Mouse (Mus musculus): ENCODE data around the gene Amdhd1.
A peak's percentile ranks its signal among the peaks of the same experiment; 100 is the strongest.

Amdhd1 gene

GRCm38 (mm10) chr10:93540431-93541210 lies 788 bp upstream of the Amdhd1 start, which contains the start of gene Ccdc38:
Gene Ccdc38, plus strand, starts transcription at chr10:93540632.
- DNase-seq (ENCODE audit: low read depth, low spot score), result no peak

DNA sequence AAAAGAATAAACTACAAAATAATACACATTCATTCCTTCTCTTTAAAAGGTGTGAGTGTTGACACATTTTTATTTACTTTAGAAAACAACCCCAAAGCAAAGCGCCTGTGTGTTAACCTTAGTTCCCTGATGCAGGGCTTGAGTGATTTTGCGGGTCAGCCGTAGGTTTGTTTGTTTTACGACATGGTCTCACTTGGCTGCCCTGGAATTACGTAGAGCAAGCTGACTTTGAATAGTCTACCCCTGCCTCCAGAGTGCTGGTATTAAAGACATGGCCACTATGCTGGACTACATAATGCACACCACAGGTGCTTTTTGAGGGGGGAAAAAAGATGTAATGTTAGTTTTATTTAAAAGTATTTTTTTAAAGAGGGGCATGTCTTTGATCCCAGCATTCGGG lies 1.0 kb downstream of the Amdhd1 start:
- DNase-seq (ENCODE audit: low read depth, low spot score), result no peak

- no peak for DNase-seq (ENCODE audit: low read depth, low spot score)
Observed at GRCm38 (mm10) chr10:93538287-93538686, 1.5 kb downstream of the Amdhd1 start.

DNA sequence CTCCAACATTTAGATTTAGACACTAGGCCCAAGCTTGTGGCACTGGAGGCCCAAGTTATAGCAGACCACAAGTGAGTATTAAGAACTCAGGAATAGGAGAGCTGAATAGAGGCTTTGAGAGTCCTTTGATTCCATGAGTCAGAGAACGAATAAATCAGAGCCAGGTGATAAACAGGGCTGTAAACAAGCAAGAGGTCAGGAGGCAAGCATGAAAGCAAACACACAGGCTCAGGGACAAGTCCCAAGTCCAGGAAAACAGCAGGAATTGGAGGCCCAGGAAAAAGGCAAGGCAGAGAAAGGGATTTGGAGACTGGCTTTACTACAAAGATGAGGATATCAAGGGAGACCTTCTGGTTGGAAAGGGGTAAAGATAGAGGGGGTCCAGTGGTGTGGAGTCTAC lies 14.5 kb downstream of the Amdhd1 start:
- no peak for DNase-seq (ENCODE audit: low read depth, low spot score)

DNA sequence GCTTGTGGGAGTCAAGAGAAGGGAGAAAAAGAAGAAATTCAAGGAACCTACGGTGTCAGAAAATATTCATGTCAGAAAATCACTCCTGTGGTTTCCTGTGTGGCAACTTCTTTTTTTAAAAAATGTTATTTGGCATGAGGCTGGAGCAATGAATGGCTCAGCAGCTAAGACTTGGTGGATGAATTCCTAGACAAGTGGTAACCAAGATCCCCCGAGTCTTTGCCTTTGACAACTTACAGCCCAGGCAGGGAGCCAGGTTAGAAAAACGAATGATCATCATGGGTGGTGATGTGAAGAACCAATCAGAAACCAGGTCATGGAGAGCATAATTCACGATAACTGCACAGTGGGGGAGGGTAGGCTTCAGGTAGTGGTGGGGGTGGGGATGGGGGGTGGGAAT lies 18.8 kb downstream of the Amdhd1 start:
- no peak for DNase-seq (ENCODE audit: low read depth, low spot score)

GRCm38 (mm10) chr10:93519756-93520155 lies 20.1 kb downstream of the Amdhd1 start:
- DNase-seq (ENCODE audit: low read depth, low spot score), result no peak

GRCm38 (mm10) chr10:93519159-93519558 lies 20.7 kb downstream of the Amdhd1 start:
- no peak for DNase-seq (ENCODE audit: low read depth, low spot score)

DNA sequence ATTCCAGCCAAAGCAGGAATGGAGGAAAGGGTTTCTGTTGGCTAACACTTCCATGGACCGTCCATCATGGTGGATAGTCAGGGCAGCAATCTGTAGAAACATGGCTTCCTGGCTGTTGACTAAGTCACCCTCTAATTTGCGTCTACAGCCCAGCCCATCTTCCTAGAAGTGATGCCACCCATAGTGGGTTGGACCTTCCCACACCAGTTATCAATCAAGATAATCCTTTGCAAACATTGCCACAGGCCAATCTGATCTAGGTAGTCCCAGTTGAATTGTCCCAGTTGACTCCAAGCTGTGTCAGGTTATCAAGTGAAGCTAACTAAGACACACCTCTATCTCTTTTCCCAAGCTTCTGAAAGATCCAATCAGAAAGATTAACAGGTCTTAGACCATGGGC lies 21.2 kb downstream of the Amdhd1 start:
- DNase-seq (ENCODE audit: low read depth, low spot score), result no peak

- no peak for DNase-seq (ENCODE audit: low read depth, low spot score)
Observed at GRCm38 (mm10) chr10:93518186-93518585, 21.6 kb downstream of the Amdhd1 start.

- DNase-seq (ENCODE audit: low read depth, low spot score), result no peak
Observed at GRCm38 (mm10) chr10:93517754-93518153, 22.1 kb downstream of the Amdhd1 start.

DNA sequence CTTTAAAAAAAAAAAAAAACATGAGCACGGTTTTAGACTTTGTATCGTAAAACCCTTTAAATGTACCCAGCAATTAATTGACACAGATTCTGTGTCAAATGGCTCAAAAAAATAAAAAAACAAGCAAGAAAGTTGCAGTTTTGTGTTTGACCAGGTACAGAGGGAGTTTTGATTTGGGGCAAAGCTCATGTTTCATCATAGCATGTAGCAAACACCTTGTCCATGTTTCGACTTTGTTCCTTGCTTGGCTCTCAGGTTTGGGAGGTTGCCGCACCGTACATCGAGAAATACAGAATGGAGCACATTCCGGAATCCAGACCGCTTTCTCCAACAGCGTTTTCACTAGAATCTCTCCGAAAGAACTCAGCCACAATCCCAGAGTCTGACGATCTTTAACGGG lies 23.9 kb downstream of the Amdhd1 start:
- DNase-seq (ENCODE audit: low read depth, low spot score), result no peak

DNA sequence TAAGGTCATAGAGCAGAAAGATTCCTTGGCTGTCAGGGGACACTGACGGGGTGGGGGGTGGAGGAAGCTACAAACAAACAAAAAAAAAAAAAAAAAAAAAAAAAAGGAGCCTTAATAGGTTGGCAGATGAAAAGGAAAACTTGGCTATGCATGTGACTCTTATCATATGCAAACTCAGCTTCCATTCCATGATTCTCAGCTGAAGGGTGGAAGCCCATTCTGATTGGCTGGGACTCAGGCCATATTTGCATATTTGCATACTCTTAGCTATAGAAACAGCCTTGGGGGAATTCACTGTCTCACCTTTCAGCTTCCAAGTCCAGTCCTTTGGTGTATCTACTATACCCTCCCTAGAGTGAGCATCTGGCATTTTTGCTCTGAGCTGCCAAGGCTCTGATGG lies 24.4 kb downstream of the Amdhd1 start:
- no peak for DNase-seq (ENCODE audit: low read depth, low spot score)

DNA sequence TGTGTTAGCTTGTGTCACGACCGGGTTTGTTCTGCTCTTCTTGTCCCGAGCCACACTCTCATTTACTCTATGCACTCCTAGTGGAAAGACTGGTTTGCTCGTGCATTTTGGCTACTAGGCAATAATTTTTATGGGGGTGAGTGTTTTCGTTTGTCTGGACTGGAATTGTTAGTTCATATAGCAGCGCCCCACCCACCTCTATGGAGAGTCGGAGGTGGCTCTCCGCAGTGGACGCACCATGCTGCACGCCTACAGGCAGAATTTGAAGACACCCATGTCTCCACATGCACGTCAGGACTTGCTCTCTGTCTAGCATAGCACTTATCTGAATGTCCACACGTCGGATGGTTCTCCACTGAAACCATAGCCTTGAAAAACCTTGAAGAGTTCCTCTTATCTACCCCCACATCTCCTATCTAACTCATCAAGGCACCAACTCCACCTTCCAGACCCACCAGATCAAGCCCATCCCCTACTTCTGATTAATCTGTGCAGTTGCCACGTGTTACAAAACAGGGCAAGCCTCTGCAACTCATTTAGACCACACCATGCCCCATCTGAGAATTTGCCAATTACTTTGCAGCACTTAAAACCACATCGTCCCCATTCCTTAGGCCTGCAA lies 30.2 kb downstream of the Amdhd1 start:
- DNase-seq (ENCODE audit: low read depth, low spot score), result no peak

- DNase-seq (ENCODE audit: low read depth, low spot score), result no peak
Observed at GRCm38 (mm10) chr10:93508383-93508970, 31.4 kb downstream of the Amdhd1 start.

- DNase-seq (ENCODE audit: low read depth, low spot score), result no peak
Observed at GRCm38 (mm10) chr10:93501346-93501745, 38.5 kb downstream of the Amdhd1 start.

GRCm38 (mm10) chr10:93500864-93501263 lies 39.0 kb downstream of the Amdhd1 start:
- no peak for DNase-seq (ENCODE audit: low read depth, low spot score)

- no peak for DNase-seq (ENCODE audit: low read depth, low spot score)
Observed at GRCm38 (mm10) chr10:93490451-93490850, 49.4 kb downstream of the Amdhd1 start.

DNA sequence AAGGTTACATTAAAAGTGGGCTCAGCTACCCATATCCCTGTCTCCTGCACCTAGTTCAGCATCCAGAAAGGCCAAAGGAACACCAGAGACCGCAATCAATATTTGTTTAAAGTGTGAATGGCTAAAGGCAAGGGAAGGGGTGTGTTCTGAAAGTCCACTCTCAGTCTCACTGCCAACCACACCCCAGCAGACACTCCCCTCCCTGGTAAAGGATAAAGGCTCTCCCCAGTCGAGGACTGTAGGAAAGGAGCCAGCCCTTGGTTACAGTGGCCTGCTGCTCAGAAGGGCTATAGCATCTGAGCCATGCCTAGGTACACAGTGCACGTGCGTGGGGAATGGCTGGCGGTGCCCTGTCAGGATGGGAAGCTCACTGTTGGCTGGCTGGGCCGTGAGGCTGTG lies 51.0 kb downstream of the Amdhd1 start:
- DNase-seq (ENCODE audit: low read depth, low spot score), result no peak

DNA sequence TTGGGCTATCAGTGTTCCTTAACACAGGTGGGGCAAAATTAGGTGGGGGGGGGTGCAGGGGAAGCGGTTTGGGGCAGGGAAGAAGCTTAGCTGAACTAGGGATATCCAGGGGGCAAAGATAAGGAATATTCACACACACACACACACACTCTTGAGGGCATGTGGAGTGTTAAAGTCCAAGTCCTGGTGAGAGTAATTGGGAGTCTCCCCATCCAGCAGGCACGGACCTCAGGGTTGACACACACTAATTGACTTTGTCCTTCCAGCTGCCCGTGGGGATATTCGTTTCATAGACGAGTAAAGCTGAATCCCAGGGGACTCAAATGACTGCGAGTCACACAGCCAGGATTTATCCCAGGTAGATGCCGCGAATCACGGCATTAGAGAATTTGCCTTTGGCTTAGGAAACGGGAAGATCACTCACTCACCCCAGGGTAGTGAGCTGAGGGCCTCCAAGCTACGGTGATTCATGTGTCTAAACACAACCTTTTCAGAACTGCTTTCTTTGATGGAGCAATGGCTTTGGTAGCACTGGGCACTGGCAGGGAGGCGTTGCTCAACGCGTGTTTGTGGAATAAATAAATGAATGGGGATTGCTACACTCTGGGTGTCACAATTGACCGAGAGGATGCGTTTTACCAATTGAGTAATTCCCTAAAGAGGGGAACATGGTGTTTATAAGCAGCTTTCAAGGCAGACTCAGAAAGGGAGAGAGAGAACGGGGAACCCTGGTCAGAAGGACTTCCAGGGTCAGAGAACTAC lies 51.6 kb downstream of the Amdhd1 start, which contains the start of gene Hal:
TSS of gene Hal (plus strand) at position 703 of the 762 bp plus-strand sequence.
- DNase-seq (ENCODE audit: low read depth, low spot score), result no peak

DNA sequence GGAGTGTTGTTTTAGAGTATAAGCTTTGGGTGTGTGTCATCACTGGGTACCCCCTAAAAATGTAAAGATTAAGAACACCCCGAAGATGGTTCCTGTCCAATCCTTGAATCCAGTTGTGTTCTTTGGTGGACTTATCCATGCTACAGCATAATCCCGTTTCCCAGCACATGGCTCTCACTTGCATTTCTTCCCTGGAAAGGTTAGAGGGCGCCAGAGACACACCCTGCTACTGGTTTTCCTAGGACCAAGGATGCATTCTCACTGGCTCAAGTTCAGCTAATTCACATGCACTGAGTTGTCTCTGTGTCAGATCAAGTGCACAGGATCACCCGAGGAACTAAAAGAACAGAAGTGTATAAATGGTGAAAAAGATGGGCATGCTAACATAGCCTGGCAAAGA lies 53.2 kb downstream of the Amdhd1 start:
- no peak for DNase-seq (ENCODE audit: low read depth, low spot score)

- DNase-seq (ENCODE audit: low read depth, low spot score), result peak; percentile 26
Observed at GRCm38 (mm10) chr10:93485055-93485691, 54.7 kb downstream of the Amdhd1 start.

DNA sequence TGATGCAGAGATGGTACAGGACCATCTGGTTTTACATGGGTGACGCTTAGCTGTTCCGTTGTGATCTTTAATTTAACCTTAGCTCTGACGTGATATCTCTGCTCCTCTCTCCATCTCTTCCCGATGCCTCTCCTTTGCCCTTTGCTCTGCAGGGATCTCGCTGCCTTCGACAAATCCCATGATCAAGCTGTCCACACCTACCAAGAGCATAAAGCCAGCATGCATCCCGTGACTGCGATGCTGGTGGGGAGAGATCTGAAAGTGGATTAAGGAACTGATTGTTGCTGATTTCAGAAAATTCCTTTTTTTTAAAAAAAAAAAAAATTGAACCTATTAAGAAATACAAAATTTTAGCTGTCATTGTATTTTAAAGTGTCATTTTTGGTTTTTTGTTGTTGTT lies 55.3 kb downstream of the Amdhd1 start:
- no peak for DNase-seq (ENCODE audit: low read depth, low spot score)

All from c-Kit-negative CD71-positive TER-119-positive erythroid progenitor cells, embryonic 14.5 days (primary cell).